Mouse (Mus musculus) frontal cortex, postnatal 14 days (tissue): ENCODE data around the gene Gm4846.
"Not testable (repeated sequence)": the region's sequence is repeated elsewhere in the genome, so short reads cannot be mapped to it uniquely, and the experiment has no call there.

Experiments
- DNase-seq, 2 experiments: peaks; one replicate each; pipeline ENCODE4 v3.0.0; 2022; ENCODE audit warnings: low spot score in 2 of 2

Gene Gm4846

DNA sequence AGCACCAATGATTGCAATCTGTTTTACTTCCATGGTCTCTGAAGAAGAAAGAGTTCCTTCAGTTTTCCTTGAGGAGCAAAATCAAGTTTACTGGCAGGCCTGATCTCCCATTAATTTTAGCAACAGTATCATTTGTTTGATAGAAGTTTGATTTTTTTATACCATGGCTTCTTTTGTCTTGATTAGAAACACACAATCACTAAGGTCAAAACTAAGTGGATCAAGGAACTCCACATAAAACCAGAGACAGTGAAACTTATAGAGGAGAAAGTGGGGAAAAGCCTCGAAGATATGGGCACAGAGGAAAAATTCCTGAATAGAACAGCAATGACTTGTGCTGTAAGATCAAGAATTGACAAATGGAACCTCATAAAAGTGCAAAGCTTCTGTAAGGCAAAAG is at the start of gene Gm4846:
Gene Gm4846 (minus strand): TSS at position 101 of the 400 bp plus-strand sequence.
- not testable (repeated sequence) for DNase-seq

DNA sequence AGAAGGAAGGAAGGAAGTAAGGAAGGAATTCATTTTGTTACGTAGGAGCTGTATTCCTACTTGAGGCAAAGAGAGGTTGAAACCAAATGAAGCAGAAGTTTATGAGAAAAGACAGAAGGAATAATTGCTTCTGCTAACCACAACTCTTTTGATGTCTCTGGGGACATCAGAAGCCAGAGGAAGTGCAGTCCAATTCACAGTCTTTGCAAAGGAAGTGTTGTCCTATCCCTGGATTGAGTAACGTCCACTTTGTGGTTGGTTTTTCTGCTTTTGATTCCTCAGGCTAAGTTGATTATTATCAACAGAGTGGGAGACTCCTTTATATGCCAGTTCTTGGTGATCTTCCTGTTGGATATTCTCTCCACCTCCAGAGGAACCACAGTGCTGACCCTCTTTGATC is 34.1 kb upstream of the Gm4846 start:
- not testable (repeated sequence) for DNase-seq

DNA sequence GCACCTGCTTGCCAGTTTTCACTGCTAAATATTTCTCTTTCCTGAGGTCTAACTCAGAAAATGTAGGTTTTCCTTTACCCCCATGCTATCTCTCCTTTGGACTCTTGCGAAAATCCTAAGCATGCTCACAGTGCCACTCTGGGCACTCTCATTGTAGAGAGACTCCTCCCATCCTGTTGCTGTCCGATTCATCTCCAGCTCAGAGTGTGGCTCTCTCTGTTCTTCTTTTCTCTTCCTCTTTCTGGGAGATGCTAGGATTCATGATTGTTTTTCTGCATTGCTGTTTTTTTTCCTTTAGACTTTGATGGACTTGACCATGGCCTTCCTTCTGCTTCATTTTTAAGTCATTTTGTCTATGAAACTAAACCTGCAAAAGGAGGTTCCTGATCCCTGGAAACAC is 27.3 kb upstream of the Gm4846 start:
- DNase-seq, result not testable (repeated sequence)

DNA sequence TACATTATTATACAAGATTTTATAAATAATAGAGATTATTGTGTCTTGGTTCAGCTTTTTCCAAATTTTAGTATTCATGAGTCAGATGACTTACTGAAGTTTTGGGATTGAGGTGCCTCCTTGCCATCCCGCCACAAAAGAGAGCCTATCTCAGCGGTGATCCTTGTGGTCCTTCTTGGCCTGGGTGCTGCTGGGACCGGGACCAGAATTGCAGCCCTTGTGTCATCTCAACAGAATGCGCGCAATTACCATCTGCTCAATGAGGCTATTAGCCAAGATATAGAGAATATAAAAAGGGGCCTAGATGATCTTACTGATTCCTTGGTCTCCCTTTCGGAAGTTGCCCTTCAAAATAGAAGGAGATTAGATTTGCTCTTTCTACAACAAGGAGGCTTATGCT is 22.2 kb upstream of the Gm4846 start:
- DNase-seq, result not testable (repeated sequence)

DNA sequence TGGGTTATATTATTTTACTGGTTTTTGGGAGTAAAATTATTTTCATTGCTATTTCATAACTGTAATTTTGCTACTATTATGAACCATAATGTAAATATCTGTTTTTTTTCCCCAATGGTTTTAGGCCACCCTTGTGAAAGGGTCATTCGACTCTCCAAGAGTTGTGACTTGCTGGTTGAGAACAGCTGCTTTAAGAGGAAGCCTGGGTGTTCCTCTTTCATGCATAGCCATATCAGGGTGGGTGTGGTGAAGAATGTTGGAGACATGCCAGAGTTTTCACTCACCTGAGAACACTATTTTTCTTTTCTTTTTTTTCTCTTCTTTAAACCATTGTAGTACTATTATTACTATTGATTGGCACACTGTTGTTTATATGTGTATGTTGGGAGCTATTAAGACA is 19.2 kb upstream of the Gm4846 start:
- DNase-seq, result no peak

DNA sequence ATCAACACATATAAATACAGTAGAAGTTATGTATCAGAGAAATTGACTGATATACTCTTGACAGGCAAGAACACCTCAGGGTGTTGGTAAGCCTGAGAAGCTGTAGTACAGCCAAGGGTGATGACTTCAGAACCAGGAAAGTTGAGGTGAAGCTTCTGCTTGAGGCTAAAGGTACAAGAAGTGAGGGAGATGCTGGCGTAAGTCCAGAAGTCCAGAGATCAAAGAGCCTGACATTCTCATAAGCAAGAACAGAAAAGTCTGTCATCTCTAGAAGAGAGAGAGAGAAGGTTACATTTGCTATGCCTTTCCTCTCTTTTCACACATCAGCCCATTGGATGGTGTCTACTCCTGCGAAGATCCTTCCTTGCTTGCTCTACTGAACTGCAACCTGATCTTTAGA is 6.8 kb upstream of the Gm4846 start:
- not testable (repeated sequence) for DNase-seq

DNA sequence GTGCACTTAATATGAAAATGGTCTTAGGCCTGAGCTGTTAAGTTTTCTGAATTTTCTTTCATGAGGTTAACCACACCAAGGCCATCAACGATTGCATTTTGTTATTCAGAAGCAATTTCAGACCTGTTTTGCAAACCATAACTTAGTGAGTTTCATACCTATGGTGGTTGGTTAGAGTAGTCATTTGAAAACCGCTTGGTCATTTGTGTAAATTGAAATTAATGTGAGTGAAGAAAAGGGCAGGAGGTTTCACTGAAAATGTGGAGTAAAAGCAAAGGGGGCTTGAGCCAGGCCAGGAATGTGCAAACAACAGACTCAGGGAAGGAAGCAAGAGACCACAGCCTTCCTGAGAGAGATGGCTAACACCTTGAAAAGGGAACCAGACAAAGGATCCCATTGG is 17.9 kb downstream of the Gm4846 start:
- DNase-seq, result no peak

DNA sequence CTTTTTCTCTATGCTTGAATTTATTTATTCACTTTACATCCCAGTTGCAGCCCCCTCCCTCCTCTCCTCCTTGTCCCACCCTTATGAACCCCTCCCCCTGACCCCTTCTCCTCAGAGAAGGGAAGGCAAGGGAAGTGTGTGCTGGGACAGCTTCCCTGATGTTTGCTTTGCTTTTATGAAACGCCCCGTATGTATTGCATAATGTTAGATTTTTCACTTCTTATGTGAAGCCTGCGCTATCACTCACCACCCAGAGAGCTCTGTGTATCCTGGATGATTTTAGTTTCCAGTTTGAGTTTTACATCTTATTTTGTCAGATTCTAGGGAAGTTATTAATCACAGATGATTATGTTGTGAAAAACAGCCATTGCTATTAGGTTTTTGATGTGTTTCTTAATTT is 30.2 kb downstream of the Gm4846 start:
- DNase-seq, result no peak

DNA sequence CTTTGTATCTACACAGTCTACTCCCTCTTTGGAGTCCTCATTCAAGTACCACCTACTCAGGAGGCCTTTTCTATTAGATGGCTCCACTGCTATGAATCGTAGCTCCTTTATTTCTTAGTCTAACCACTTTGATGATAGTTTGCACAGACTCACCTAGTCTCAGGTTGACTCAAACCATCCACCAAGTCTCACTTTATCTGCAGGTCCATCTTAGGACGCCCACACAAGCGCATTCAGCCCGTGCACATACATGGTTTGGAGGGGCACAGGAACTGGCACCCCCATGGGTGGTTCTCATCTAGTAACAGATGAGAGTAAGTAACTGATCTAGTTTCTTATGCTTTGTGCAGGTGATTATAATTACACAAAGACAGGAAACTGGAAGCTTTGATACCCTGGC is 34.8 kb downstream of the Gm4846 start:
- no peak for DNase-seq

DNA sequence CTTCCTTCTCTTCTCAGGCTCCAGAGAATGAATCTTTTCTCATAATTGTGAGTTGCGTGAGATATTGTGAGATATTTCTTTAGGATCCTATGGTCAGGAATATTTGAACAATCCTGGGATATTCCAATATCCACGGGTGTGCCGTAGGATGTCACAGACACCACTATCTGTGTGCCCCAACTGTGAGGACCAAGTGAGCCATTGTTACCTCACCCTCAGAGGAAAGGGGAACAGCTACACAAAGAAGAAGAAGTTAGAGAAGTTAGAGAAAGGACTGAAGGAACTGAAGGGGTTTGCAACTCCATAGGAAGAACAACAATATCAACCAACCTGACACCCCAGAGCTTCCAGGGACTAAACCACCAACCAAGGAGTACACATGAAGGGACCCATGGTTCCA is 55.4 kb downstream of the Gm4846 start:
- DNase-seq, result no peak

DNA sequence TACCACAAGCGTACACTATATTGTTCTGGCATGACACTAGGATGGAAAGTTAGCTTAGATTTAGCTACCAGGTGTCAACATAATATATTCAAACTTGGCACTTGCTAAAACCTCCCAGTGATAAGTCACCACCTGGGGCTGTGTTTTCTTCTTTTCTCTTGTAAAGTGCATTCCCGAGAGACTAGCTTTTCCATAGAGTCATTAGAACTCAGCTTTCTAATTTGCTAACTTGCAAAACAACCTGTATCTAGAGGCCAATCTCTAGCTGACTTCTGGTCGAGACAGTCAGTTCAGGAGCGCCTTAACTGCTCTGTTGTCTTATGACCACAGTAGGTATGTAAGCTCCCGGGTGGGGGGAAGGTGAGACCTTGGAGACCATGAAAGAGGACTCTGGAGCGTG is 58.0 kb downstream of the Gm4846 start:
- no peak for DNase-seq
